Comparison of ENCODE assay signal across 9 mouse cellular contexts in genomic region chr4:154019571-154019970, GRCm38 (mm10). TPM values are rescaled to one million over a fixed set of nuclear protein-coding genes. Genes with fewer than 3 reads are reported as not detected.
DNase-seq lines count a peak whose midpoint lies in the region; ATAC-seq and TF ChIP-seq lines count a peak whose summit lies in the region.
"Had no signal": no experiment of that assay in that cellular context is flagged by ENCODE, and none has a peak within 500 bp of the region (broad histone marks: within the 10 kb centered on the region; RNA-seq: fewer than 3 reads in every experiment).

No protein-coding gene starts in this region.

- peaks cover 75 to 84% of the 10 kb centered on the region in 2 experiments for H3K36me3 ChIP-seq in CH12.LX (replicated peaks in 1 of 2; ENCODE audit: control insufficient read depth in 1 of 2, insufficient read depth in 1 of 2, low read length in 1 of 2)
- peaks cover 72% of the 10 kb centered on the region for H3K36me3 ChIP-seq in midbrain, embryonic 14.5 days (ENCODE audit: control insufficient read depth, insufficient read depth, low read length)

- H3K9me3 ChIP-seq in CH12.LX (replicated peaks; ENCODE audit: low read length) = no peaks in the 10 kb centered on the region
- H3K9me3 ChIP-seq in midbrain, embryonic 14.5 days (ENCODE audit: control insufficient read depth, low read length) = no peaks in the 10 kb centered on the region
- H3K9me3 ChIP-seq: embryonic facial prominence, embryonic 12.5 days had no signal

- H3K79me2 ChIP-seq in CH12.LX (replicated peaks; ENCODE audit: control insufficient read depth, extremely low read depth, insufficient read depth, poor library complexity, severe bottlenecking) = peaks cover 11% of the 10 kb centered on the region

- TF ChIP-seq CTCF in CH12.LX (conservative IDR thresholded peaks at IDR 0.05 in 1 of 2, IDR thresholded peaks at IDR 0.05 in 1 of 2; ENCODE audit: low read depth in 2 of 2, low read length in 2 of 2) = peak; percentile 30 to 55; a peak in 2 of 4 replicates

- no peak for TF ChIP-seq EP300 in CH12.LX (IDR thresholded peaks at IDR 0.05; ENCODE audit: low read length)

- DNase-seq in heart, postnatal 10 days = peak; percentile 29 to 60
- DNase-seq in heart, adult 8-10 months (ENCODE audit: low spot score) = no peak
- peak; percentile 29 for DNase-seq in CH12.LX (ENCODE audit: extremely low read depth)
- peak; percentile 76 for DNase-seq in adrenal gland, postnatal 14 days
- DNase-seq in kidney, postnatal 14 days = peak; percentile 75
- peak; percentile 57 to 64 for DNase-seq in lung, postnatal 4 days
- DNase-seq in midbrain, embryonic 14.5 days = no peak
- no peak for DNase-seq in T-cell, adult 2 months (ENCODE audit: low spot score)

- no peak overlapping the region for H3K27ac ChIP-seq in CH12.LX (ENCODE audit: insufficient read depth, low read depth)
- H3K27ac ChIP-seq in midbrain, embryonic 14.5 days (replicated peaks; ENCODE audit: low read depth, low read length) = no peak overlapping the region
- H3K27ac ChIP-seq: embryonic facial prominence, embryonic 12.5 days had no signal

- in situ Hi-C loops in CH12.LX (cut with MboI; ENCODE audit: low pct_ligation_motif_present, low pct_unique_long_range_greater_than_20kb, low sequenced_read_pairs) = no loop called here

- no peak for ATAC-seq in midbrain, embryonic 14.5 days (ENCODE audit: low FRiP score, low TSS enrichment)

- peaks cover 3% of the 10 kb centered on the region in 2 experiments; a peak in 1 of 4 replicates for H3K4me1 ChIP-seq in CH12.LX (ENCODE audit: control insufficient read depth in 1 of 2, insufficient read depth in 2 of 2)
- no peaks in the 10 kb centered on the region for H3K4me1 ChIP-seq in midbrain, embryonic 14.5 days (ENCODE audit: control insufficient read depth, insufficient read depth, low read length)
- H3K4me1 ChIP-seq: embryonic facial prominence, embryonic 12.5 days had no signal

- dilution Hi-C loops in CH12.LX (cut with MboI; ENCODE audit: extremely low pct_ligation_motif_present, extremely low pct_unique_long_range_greater_than_20kb, low sequenced_read_pairs) = no loop called here

- intact Hi-C loops in heart, postnatal 10 days (cut with DNase I) = no loop called here

- 75% methylated on average over 7 of the region's 7 CpGs for WGBS in midbrain, embryonic 14.5 days

- H3K4me2 ChIP-seq in CH12.LX (ENCODE audit: insufficient read depth, low read depth, poor library complexity, severe bottlenecking) = no peak overlapping the region
- no peak overlapping the region for H3K4me2 ChIP-seq in midbrain, embryonic 14.5 days (ENCODE audit: low read length)
- H3K4me2 ChIP-seq: embryonic facial prominence, embryonic 12.5 days had no signal

- TF ChIP-seq POLR2A in CH12.LX (IDR thresholded peaks at IDR 0.05; ENCODE audit: low read depth, low read length) = no peak

- H3K9ac ChIP-seq in CH12.LX (ENCODE audit: insufficient read depth, low read depth) = no peak overlapping the region
- H3K9ac ChIP-seq in midbrain, embryonic 14.5 days (replicated peaks; ENCODE audit: low read length) = no peak overlapping the region

- H3K27me3 ChIP-seq in CH12.LX (replicated peaks) = no peaks in the 10 kb centered on the region
- no peaks in the 10 kb centered on the region for H3K27me3 ChIP-seq in midbrain, embryonic 14.5 days (ENCODE audit: control insufficient read depth, insufficient read depth, low read length)

- H3K4me3 ChIP-seq in CH12.LX (replicated peaks in 1 of 3; ENCODE audit: low read depth in 2 of 3, low read length in 2 of 3, poor library complexity in 1 of 3) = no peak overlapping the region
- no peak overlapping the region for H3K4me3 ChIP-seq in midbrain, embryonic 14.5 days (replicated peaks; ENCODE audit: low read depth, low read length)
- H3K4me3 ChIP-seq: embryonic facial prominence, embryonic 12.5 days had no signal

- TF ChIP-seq RAD21 in CH12.LX (IDR thresholded peaks at IDR 0.05; ENCODE audit: low read depth, low read length) = peak; percentile 32

TF ChIP-seq in CH12.LX, 34 proteins besides CTCF, POLR2A, EP300 and RAD21:
- no peak; the same call in 1 of the 2 replicates for TF ChIP-seq SMC3 (IDR thresholded peaks at IDR 0.05; ENCODE audit: low read depth, low read length)
- no peak for TF ChIP-seq POLR2AphosphoS2 (IDR thresholded peaks at IDR 0.05; ENCODE audit: low read depth, low read length)
- TF ChIP-seq MYC (IDR thresholded peaks at IDR 0.05; ENCODE audit: low read depth, low read length) = no peak
- no peak for TF ChIP-seq IRF4 (IDR thresholded peaks at IDR 0.05; ENCODE audit: low read depth, low read length)
- no peak for TF ChIP-seq CHD2 (IDR thresholded peaks at IDR 0.05; ENCODE audit: low read length)
- no peak for TF ChIP-seq JUND (conservative IDR thresholded peaks at IDR 0.05; ENCODE audit: low read depth, low read length)
- TF ChIP-seq E2F4 (IDR thresholded peaks at IDR 0.05; ENCODE audit: insufficient replicate concordance, low read depth, low read length) = no peak
- TF ChIP-seq USF2 (conservative IDR thresholded peaks at IDR 0.05; ENCODE audit: low read depth, low read length) = no peak
- no peak for TF ChIP-seq HCFC1 (IDR thresholded peaks at IDR 0.05; ENCODE audit: low read depth, low read length)
- TF ChIP-seq GABPA (IDR thresholded peaks at IDR 0.05; ENCODE audit: insufficient replicate concordance, low read depth, low read length) = no peak
- no peak for TF ChIP-seq ZMIZ1 (IDR thresholded peaks at IDR 0.05; ENCODE audit: low read depth, low read length)

RNA-seq across cellular contexts. Expression of gene Smim1, which starts 6.5 kb away (rescaled TPM):
- total RNA-seq in heart, postnatal 10 days (2021) = 10 to 100 TPM in 1 of 2 experiments, 1 to 10 TPM in 1; 8.6 to 10.3 TPM
- 1 to 10 TPM; 4.5 to 9.7 (median 6.5) TPM for total RNA-seq in heart, adult 8-10 months (2022)
- total RNA-seq in CH12.LX (2012; rRNA removed) (1.7 and 2.3 TPM in 2 replicates), CH12.LX (2014; rRNA removed) (not detected in 2 replicates)
- 0.15 and 0.16 TPM in 2 replicates for polyA plus RNA-seq in CH12.LX (2012; ENCODE audit: insufficient read length, low read depth)
- total RNA-seq in adrenal gland, postnatal 14 days (2021) = 31.4 and 33.0 TPM in 2 replicates
- polyA plus RNA-seq in midbrain, embryonic 14.5 days (2014; fragmentation: Nextera tagmentation; extraction: Ambion mirVana) = 6.3 and 7.7 TPM in 2 replicates

RNA-seq across cellular contexts. Expression of gene Lrrc47, which starts 8.0 kb away (rescaled TPM):
- total RNA-seq in heart, postnatal 10 days (2021) = 10 to 100 TPM; 38.6 to 42.2 TPM
- total RNA-seq in heart, adult 8-10 months (2022) = 10 to 100 TPM; 30.6 to 37.7 (median 32.4) TPM
- total RNA-seq in CH12.LX (2012; rRNA removed) (35.0 and 40.1 TPM in 2 replicates), CH12.LX (2014; rRNA removed) (16.3 and 16.7 TPM in 2 replicates)
- 96.6 and 98.0 TPM in 2 replicates for polyA plus RNA-seq in CH12.LX (2012; ENCODE audit: insufficient read length, low read depth)
- total RNA-seq in adrenal gland, postnatal 14 days (2021) = 39.8 and 44.3 TPM in 2 replicates
- 12.7 and 13.5 TPM in 2 replicates for polyA plus RNA-seq in midbrain, embryonic 14.5 days (2014; fragmentation: Nextera tagmentation; extraction: Ambion mirVana)

RNA-seq across cellular contexts. Expression of gene Ccdc27, which starts 22.9 kb away (rescaled TPM):
- total RNA-seq in heart, postnatal 10 days (2021) = not detected
- not detected for total RNA-seq in heart, adult 8-10 months (2022)
- total RNA-seq in CH12.LX (2012; rRNA removed) = not detected in 2 replicates
- total RNA-seq in CH12.LX (2014; rRNA removed) = not detected in 2 replicates
- not detected in 2 replicates for polyA plus RNA-seq in CH12.LX (2012; ENCODE audit: insufficient read length, low read depth)
- not detected in 2 replicates for total RNA-seq in adrenal gland, postnatal 14 days (2021)
- not detected in 2 replicates for polyA plus RNA-seq in midbrain, embryonic 14.5 days (2014; fragmentation: Nextera tagmentation; extraction: Ambion mirVana)
- polyA plus RNA-seq: embryonic facial prominence, embryonic 12.5 days had no signal

RNA-seq across cellular contexts. Expression of gene Cep104, which starts 44.6 kb away (rescaled TPM):
- 10 to 100 TPM; 23.6 to 24.4 TPM for total RNA-seq in heart, postnatal 10 days (2021)
- 10 to 100 TPM; 29.4 to 34.6 (median 32.1) TPM for total RNA-seq in heart, adult 8-10 months (2022)
- total RNA-seq in CH12.LX (2012; rRNA removed) = 7.0 and 8.7 TPM in 2 replicates
- 4.1 and 4.6 TPM in 2 replicates for total RNA-seq in CH12.LX (2014; rRNA removed)
- 10.6 and 10.9 TPM in 2 replicates for polyA plus RNA-seq in CH12.LX (2012; ENCODE audit: insufficient read length, low read depth)
- total RNA-seq in adrenal gland, postnatal 14 days (2021) = 22.3 and 24.8 TPM in 2 replicates
- 15.3 and 19.7 TPM in 2 replicates for polyA plus RNA-seq in midbrain, embryonic 14.5 days (2014; fragmentation: Nextera tagmentation; extraction: Ambion mirVana)

RNA-seq across cellular contexts. Expression of gene Dffb, which starts 44.6 kb away (rescaled TPM):
- 1 to 10 TPM; 4.7 to 4.8 TPM for total RNA-seq in heart, postnatal 10 days (2021)
- total RNA-seq in heart, adult 8-10 months (2022) = 1 to 10 TPM; 1.1 to 5.3 (median 2.0) TPM
- total RNA-seq in CH12.LX (2012; rRNA removed) (12.6 and 16.2 TPM in 2 replicates), CH12.LX (2014; rRNA removed) (18.2 and 21.4 TPM in 2 replicates)
- polyA plus RNA-seq in CH12.LX (2012; ENCODE audit: insufficient read length, low read depth) = 10.7 and 11.9 TPM in 2 replicates
- total RNA-seq in adrenal gland, postnatal 14 days (2021) = 4.3 and 7.4 TPM in 2 replicates
- polyA plus RNA-seq in midbrain, embryonic 14.5 days (2014; fragmentation: Nextera tagmentation; extraction: Ambion mirVana) = 7.9 and 9.1 TPM in 2 replicates

Comparison
In these comparisons a context has a peak if more than half of its experiments do, and no peak if none do; other contexts are left out.
1. DNase-seq: peak in heart, postnatal 10 days (2 of 2), CH12.LX (single experiment), adrenal gland, postnatal 14 days (single experiment), kidney, postnatal 14 days (single experiment) and lung, postnatal 4 days (2 of 2); none in heart, adult 8-10 months (single experiment), midbrain, embryonic 14.5 days (single experiment) and T-cell, adult 2 months (single experiment).